Mouse (Mus musculus) embryonic facial prominence, embryonic 13.5 days (tissue): ENCODE results near the gene Rtn4ip1. TPM values are rescaled to one million over a fixed set of nuclear protein-coding genes. Genes with fewer than 3 reads are reported as not detected.

ENCODE experiments used
- ATAC-seq: fragments of 200-750 bp; cut with Nextera tagmentation; 2 replicates; pipeline ENCODE4 v1.8.0; 2017; ENCODE audit warnings: low read depth; ENCODE audit not compliant: insufficient number of reproducible peaks, insufficient read depth, low FRiP score, low TSS enrichment
- H3K27ac ChIP-seq: fragments of 300-500 bp; sonication (generic); 2 replicates; pipeline ENCODE4 v1.5.1; 2015; ENCODE audit warnings: moderate library complexity, mild to moderate bottlenecking, inconsistent platforms
- H3K27me3 ChIP-seq: fragments of 300-500 bp; sonication (generic); 2 replicates; pipeline ENCODE4 v1.6.1; 2015; ENCODE audit warnings: mild to moderate bottlenecking, inconsistent platforms
- H3K36me3 ChIP-seq: fragments of 300-500 bp; sonication (generic); 2 replicates; pipeline ENCODE4 v1.6.1; 2015; ENCODE audit warnings: mild to moderate bottlenecking, inconsistent platforms
- H3K4me1 ChIP-seq: fragments of 300-500 bp; sonication (generic); 2 replicates; pipeline ENCODE4 v1.6.1; 2015; ENCODE audit warnings: inconsistent platforms
- H3K4me2 ChIP-seq: fragments of 300-500 bp; sonication (generic); 2 replicates; pipeline ENCODE4 v1.6.1; 2015; ENCODE audit warnings: moderate library complexity, mild to moderate bottlenecking, inconsistent platforms
- H3K4me3 ChIP-seq: fragments of 300-500 bp; sonication (generic); 2 replicates; pipeline ENCODE4 v1.5.1; 2015; ENCODE audit warnings: mild to moderate bottlenecking, inconsistent platforms
- H3K9ac ChIP-seq: fragments of 300-500 bp; sonication (generic); 2 replicates; pipeline ENCODE4 v1.6.1; 2015; ENCODE audit warnings: mild to moderate bottlenecking, inconsistent platforms
- H3K9me3 ChIP-seq: fragments of 300-500 bp; sonication (generic); 2 replicates; pipeline ENCODE4 v1.6.1; 2016; ENCODE audit warnings: inconsistent platforms
- WGBS: fragments of 180-500 bp; shearing (Covaris S2); methylation state at CpG from one replicate; pipeline ENCODE4 v1.1.7; 2015; ENCODE audit warnings: mixed read lengths; 5-methylcytosine and 5-hydroxymethylcytosine counted together
- polyA plus RNA-seq: library from polyadenylated mRNA; unstranded; fragments of >200 nt; fragmentation: Nextera tagmentation; extraction: Ambion mirVana; gene quantifications from 2 replicates; pipeline ENCODE4 v1.2.1, GENCODE M21; 2015

Rtn4ip1 gene
- polyA plus RNA-seq, 1 experiment from 2014 or later = 15.3 TPM

DNA sequence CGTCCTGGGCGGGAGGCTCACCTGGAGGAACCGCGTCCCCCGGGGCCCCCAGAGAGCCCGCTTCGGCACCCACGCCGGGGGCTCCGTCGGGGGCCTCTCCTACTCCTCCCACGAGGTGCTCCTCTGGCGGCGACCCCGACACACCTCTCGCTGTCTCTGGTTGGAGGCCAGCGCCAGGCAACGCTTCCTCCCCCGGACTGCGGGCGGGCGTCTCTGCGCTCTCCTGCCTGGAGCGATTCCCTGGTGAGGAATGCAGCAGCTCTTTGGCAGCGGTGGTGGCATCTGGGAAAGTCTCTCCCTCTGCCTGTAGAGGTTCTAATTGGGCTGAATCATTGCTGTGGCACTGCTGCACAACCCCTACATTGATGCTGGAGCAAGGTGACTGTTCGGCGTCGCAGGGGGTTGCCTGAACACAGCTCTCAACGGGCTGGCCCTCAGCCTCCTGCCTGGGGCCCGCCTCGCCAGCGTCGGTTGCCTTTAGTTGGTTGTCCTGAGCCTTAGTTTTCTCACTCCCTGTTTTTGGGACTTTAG lies 102.7 kb downstream of the Rtn4ip1 start:
- Histone ChIP-seq H3K9me3 (no peaks in the 10 kb centered on the region), H3K36me3 (no peaks in the 10 kb centered on the region), H3K4me3 (peak overlapping the region; percentile 64), H3K27me3 (peaks cover 74% of the 10 kb centered on the region), H3K27ac (no peak overlapping the region), H3K9ac (peak overlapping the region; percentile 69; the same call in 1 of the 2 replicates), H3K4me2 (peak overlapping the region; percentile 78), H3K4me1 (peaks cover 35% of the 10 kb centered on the region)
- 0 out of 2 replicates have a peak, but pooled peaks have one; percentile 10 for ATAC-seq
- 1% methylated on average over 33 of the region's 33 CpGs for WGBS

DNA sequence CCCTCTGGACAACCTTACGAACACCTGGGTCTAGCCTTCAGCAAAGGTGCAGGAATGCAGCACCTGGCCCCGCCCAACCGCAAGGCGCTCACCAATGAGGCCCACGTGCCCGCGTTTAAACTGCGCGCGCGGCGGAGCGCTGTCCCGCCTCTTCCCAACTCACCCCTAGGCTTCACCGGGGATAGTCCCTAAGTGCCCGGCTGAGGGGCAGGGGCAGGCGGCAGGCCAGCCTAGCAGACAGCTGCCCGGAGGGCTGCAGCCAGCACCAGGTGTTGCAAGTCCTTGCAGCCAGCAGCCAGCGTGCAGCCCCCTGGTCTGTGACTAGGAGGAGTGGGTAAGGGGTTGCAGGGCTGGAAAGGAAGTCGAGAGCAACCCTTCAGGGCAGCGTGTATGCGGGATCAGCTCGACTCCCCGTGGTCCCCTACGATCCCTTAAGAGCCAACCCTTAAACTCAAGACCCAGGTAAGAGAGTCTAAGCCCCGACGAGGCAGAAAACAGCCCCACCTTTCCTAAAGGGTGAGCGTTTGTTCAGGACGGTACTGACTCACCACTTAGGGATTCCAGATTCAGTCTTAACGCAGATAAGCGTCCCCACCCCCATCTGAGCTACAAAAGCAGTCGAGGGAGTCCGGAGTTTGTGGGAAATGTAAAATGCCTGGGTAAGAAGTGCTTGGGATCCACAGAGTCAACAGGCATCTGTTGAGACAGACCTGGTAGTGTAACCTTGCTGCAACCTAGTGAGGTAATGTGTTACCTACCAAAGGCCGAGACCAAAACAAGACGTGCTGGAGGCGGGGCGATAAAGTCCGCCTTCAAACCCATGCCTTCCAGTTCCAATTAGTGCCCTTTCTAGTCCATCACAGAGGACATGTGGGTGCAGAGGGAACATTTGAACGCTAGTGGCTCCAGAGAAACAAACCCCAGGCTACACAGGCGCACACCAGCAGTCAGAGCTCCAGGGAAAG lies 104.4 kb downstream of the Rtn4ip1 start:
- 1% methylated on average over 40 of the region's 40 CpGs for WGBS
- H3K4me1 ChIP-seq = peaks cover 35% of the 10 kb centered on the region
- H3K4me3 ChIP-seq = peak overlapping the region; percentile 43
- H3K4me2 ChIP-seq = peak overlapping the region; percentile 77
- H3K9ac ChIP-seq = peak overlapping the region; percentile 60; the same call in 1 of the 2 replicates
- H3K36me3 ChIP-seq = no peaks in the 10 kb centered on the region
- ATAC-seq = no peak
- peaks cover 70% of the 10 kb centered on the region for H3K27me3 ChIP-seq
- no peaks in the 10 kb centered on the region for H3K9me3 ChIP-seq
- no peak overlapping the region for H3K27ac ChIP-seq

Other genes starting within 250 kb of the Rtn4ip1 start
- gene Qrsl1, start 62 bp upstream of the Rtn4ip1 start, polyA plus RNA-seq = 21.2 and 24.2 TPM in 2 replicates
- gene Crybg1, start 247.0 kb downstream of the Rtn4ip1 start, polyA plus RNA-seq = 1.5 and 1.8 TPM in 2 replicates